Mouse (Mus musculus): Measurements from ENCODE around the gene Ermp1.

- TF ChIP-seq ZMIZ1 (IDR thresholded peaks at IDR 0.05; ENCODE audit: low read depth, low read length) (no peak), CHD2 (IDR thresholded peaks at IDR 0.05; ENCODE audit: low read length) (no peak), POLR2A (IDR thresholded peaks at IDR 0.05; ENCODE audit: control insufficient read depth in 1 of 2, insufficient read depth in 1 of 2, low read depth in 1 of 2, low read length in 2 of 2, poor library complexity in 1 of 2) (no peak), USF2 (IDR thresholded peaks at IDR 0.05; ENCODE audit: borderline replicate concordance in 1 of 2, insufficient read depth in 1 of 2, low read depth in 1 of 2, low read length in 2 of 2) (no peak; a peak in 1 of 4 replicates), RAD21 (IDR thresholded peaks at IDR 0.05; ENCODE audit: low read depth, low read length) (no peak), NELFE (IDR thresholded peaks at IDR 0.05; ENCODE audit: low read depth, low read length) (no peak), ZKSCAN1 (IDR thresholded peaks at IDR 0.05; ENCODE audit: low read depth, low read length) (no peak), ZC3H11A (IDR thresholded peaks at IDR 0.05; ENCODE audit: low read depth, low read length) (no peak), CTCF (IDR thresholded peaks at IDR 0.05 in 2 of 3, conservative IDR thresholded peaks at IDR 0.05 in 1 of 3; ENCODE audit: control insufficient read depth in 1 of 3, insufficient read depth in 1 of 3, low read depth in 2 of 3, low read length in 3 of 3, poor library complexity in 1 of 3, severe bottlenecking in 1 of 3) (no peak), USF1 (IDR thresholded peaks at IDR 0.05; ENCODE audit: low read depth, low read length) (no peak), SMC3 (IDR thresholded peaks at IDR 0.05; ENCODE audit: low read depth, low read length) (no peak), EP300 (IDR thresholded peaks at IDR 0.05; ENCODE audit: low read depth in 1 of 2, low read length in 2 of 2) (no peak)
Observed at GRCm38 (mm10) chr19:29653768-29654265, 5.6 kb upstream of the Ermp1 start.

All from MEL (cell line).